In the genomic region with DNA sequence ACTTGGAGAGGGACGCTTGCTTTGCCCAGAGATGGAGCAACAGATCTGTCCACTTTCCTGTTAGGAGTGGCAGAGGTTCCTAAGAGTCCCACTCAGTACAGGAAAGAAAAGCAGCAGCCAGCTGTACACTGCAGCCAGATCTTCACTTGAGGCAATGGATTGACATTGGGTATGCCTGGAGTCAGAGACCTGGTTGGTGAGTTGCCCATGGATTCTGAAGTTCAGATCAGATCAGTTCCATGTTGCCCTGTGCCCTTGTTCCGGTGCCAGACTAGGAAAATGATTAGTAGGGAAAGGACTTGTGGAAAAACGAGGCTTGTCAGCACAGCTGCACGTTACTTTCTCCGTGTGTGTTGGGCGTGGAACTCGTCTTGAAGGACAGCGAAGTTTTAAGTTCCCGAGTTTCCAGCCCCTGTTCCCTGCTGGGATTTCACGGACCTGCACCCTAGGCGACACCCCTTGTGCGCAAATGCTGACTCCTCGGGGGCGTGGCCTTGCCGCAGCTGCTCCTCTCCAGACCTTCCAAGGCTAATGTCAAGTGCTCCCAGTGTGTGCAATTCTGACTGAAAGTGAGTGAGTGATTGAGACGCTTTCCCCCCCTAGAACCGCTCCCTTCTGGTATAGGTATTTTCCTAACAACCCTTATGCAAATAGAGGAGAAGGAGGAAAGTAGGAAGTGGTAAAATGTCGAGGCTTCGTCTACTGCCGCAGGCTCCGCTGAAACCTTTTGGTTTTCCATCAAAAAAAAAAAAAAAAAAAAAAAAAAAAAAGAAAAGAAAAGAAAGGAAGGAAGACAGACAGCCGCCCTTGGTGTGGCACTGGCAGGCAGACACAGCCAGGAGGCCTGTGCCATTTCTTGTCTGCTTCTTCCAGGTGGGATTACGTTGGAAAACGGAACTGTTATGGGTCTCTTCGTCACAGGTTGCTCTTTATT, we compare ENCODE assay signal across 8 mouse cellular contexts. TPM values are rescaled to one million over a fixed set of nuclear protein-coding genes. Genes with fewer than 3 reads are reported as not detected.
DNase-seq lines count a peak whose midpoint lies in the region; ATAC-seq and TF ChIP-seq lines count a peak whose summit lies in the region.

No protein-coding gene starts in this region.

- peak; percentile 84 for DNase-seq in gastrocnemius, adult 18-20 months (ENCODE audit: low spot score)
- no peak for DNase-seq in hindbrain, embryonic 14.5 days (ENCODE audit: low spot score)
- peak; percentile 72 for DNase-seq in liver
- peak; percentile 55 for DNase-seq in urinary bladder, postnatal 25 days (ENCODE audit: low spot score)
- DNase-seq in natural killer cell, adult 2 months (ENCODE audit: low spot score in 2 of 2), result no peak

- H3K27ac ChIP-seq in bone marrow, adult 2 months (ENCODE audit: control insufficient read depth, insufficient read depth, low read depth, low read length, poor library complexity), result no peak overlapping the region
- no peak overlapping the region for H3K27ac ChIP-seq in hindbrain, embryonic 14.5 days
- no peak overlapping the region for H3K27ac ChIP-seq in midbrain, embryonic 15.5 days

- peak overlapping the region; percentile 51 for H3K4me3 ChIP-seq in E14TG2a.4 (replicated peaks; ENCODE audit: low read length)
- H3K4me3 ChIP-seq in bone marrow, adult 2 months (replicated peaks; ENCODE audit: control insufficient read depth, low read depth, low read length), result peak overlapping the region; percentile 48
- H3K4me3 ChIP-seq in hindbrain, embryonic 14.5 days (replicated peaks; ENCODE audit: low read length), result 0 out of 2 replicates have a peak overlapping the region, but pooled peaks have one; percentile 2
- peak overlapping the region; percentile 25 for H3K4me3 ChIP-seq in midbrain, embryonic 15.5 days

- 0 out of 2 replicates have a peak, but pooled peaks have one; percentile 45 for ATAC-seq in hindbrain, embryonic 14.5 days (ENCODE audit: low FRiP score)
- ATAC-seq in midbrain, embryonic 15.5 days (replicated peaks), result peak; percentile 30; the same call in 1 of the 2 replicates

- WGBS in bone marrow, adult 2 months, result 11% methylated on average over 25 of the region's 25 CpGs
- WGBS in hindbrain, embryonic 14.5 days, result 7% methylated on average over 25 of the region's 25 CpGs
- 9% methylated on average over 25 of the region's 25 CpGs for WGBS in midbrain, embryonic 15.5 days

- no peak for TF ChIP-seq POLR2A in bone marrow, adult 2 months (IDR thresholded peaks at IDR 0.05; ENCODE audit: borderline replicate concordance, control insufficient read depth, low read depth, low read length)

- no peaks in the 10 kb centered on the region for H3K9me3 ChIP-seq in E14TG2a.4 (ENCODE audit: low read length)
- H3K9me3 ChIP-seq in hindbrain, embryonic 14.5 days (ENCODE audit: control insufficient read depth, low read length), result no peaks in the 10 kb centered on the region
- no peaks in the 10 kb centered on the region for H3K9me3 ChIP-seq in midbrain, embryonic 15.5 days

- H3K27me3 ChIP-seq in E14TG2a.4 (ENCODE audit: insufficient read depth, low read length), result peaks cover 15% of the 10 kb centered on the region
- no peaks in the 10 kb centered on the region for H3K27me3 ChIP-seq in hindbrain, embryonic 14.5 days (ENCODE audit: control insufficient read depth, insufficient read depth, low read length)
- no peaks in the 10 kb centered on the region for H3K27me3 ChIP-seq in midbrain, embryonic 15.5 days (replicated peaks)

- peaks cover 46% of the 10 kb centered on the region for H3K4me1 ChIP-seq in E14TG2a.4 (replicated peaks; ENCODE audit: low read depth, low read length)
- peaks cover 1% of the 10 kb centered on the region; the same call in 1 of the 2 replicates for H3K4me1 ChIP-seq in bone marrow, adult 2 months (ENCODE audit: control insufficient read depth, insufficient read depth, low read length)
- H3K4me1 ChIP-seq in hindbrain, embryonic 14.5 days (replicated peaks; ENCODE audit: control insufficient read depth, insufficient read depth, low read length), result peaks cover 30% of the 10 kb centered on the region
- H3K4me1 ChIP-seq in midbrain, embryonic 15.5 days, result peaks cover 25% of the 10 kb centered on the region

- peak overlapping the region; percentile 48 for H3K4me2 ChIP-seq in hindbrain, embryonic 14.5 days (replicated peaks)
- H3K4me2 ChIP-seq in midbrain, embryonic 15.5 days, result peak overlapping the region; percentile 54

- H3K9ac ChIP-seq in hindbrain, embryonic 14.5 days, result no peak overlapping the region
- H3K9ac ChIP-seq in midbrain, embryonic 15.5 days, result no peak overlapping the region

- H3K36me3 ChIP-seq in E14TG2a.4 (ENCODE audit: insufficient read depth, low read length), result no peaks in the 10 kb centered on the region
- H3K36me3 ChIP-seq in hindbrain, embryonic 14.5 days (replicated peaks; ENCODE audit: control insufficient read depth, insufficient read depth), result no peaks in the 10 kb centered on the region
- H3K36me3 ChIP-seq in midbrain, embryonic 15.5 days (replicated peaks), result no peaks in the 10 kb centered on the region

- TF ChIP-seq CTCF in E14TG2a.4 (conservative IDR thresholded peaks at IDR 0.05; ENCODE audit: low read length), result no peak
- 0 out of 2 replicates have a peak, but pooled peaks have one; percentile 7 for TF ChIP-seq CTCF in bone marrow, adult 2 months (IDR thresholded peaks at IDR 0.05; ENCODE audit: control insufficient read depth, insufficient read depth, low read length)

RNA-seq across cellular contexts. Expression of a gene that starts 28.4 kb away (rescaled TPM):
- 34.4 and 52.4 TPM in 2 replicates for polyA plus RNA-seq in bone marrow, adult 2 months (2011; ENCODE audit: insufficient read depth, insufficient read length, low replicate concordance, missing spikeins)
- total RNA-seq in gastrocnemius, adult 18-20 months (2021), result 10 to 100 TPM; 15.2 to 16.9 TPM
- polyA plus RNA-seq in hindbrain, embryonic 14.5 days (2014; fragmentation: Nextera tagmentation; extraction: Ambion mirVana), result 25.7 and 27.5 TPM in 2 replicates
- 20.2 and 24.4 TPM in 2 replicates for polyA plus RNA-seq in midbrain, embryonic 15.5 days (2015; fragmentation: Nextera tagmentation; extraction: Ambion mirVana)

Comparison
In these comparisons a context has a peak if more than half of its experiments do, and no peak if none do; other contexts are left out.
1. DNase-seq: peak in gastrocnemius, adult 18-20 months (single experiment), liver (single experiment) and urinary bladder, postnatal 25 days (single experiment); none in hindbrain, embryonic 14.5 days (single experiment) and natural killer cell, adult 2 months (0 of 2).
2. Peak in every context shown above with its lines, with median percentiles within 50 percentile points of each other: H3K4me3 ChIP-seq.